Mouse (Mus musculus) heart, embryonic 12.5 days (tissue): ENCODE results near the gene Prpf31. TPM values are rescaled to one million over a fixed set of nuclear protein-coding genes. Genes with fewer than 3 reads are reported as not detected.
A peak's percentile ranks its signal among the peaks of the same experiment; 100 is the strongest.

Source experiments
- ATAC-seq: fragments of 200-750 bp; cut with Nextera tagmentation; 2 replicates; pipeline ENCODE4 v1.8.0; 2017; ENCODE audit warnings: moderate TSS enrichment, moderate library complexity; ENCODE audit not compliant: insufficient number of reproducible peaks, low FRiP score
- H3K27ac ChIP-seq: fragments of 300-500 bp; sonication (generic); 2 replicates; pipeline ENCODE4 v1.5.1; 2016; ENCODE audit warnings: mild to moderate bottlenecking, moderate library complexity; ENCODE audit not compliant: poor library complexity, severe bottlenecking
- H3K27me3 ChIP-seq: fragments of 300-500 bp; sonication (generic); replicated peaks from 2 replicates; pipeline ENCODE4 v1.6.1; 2016; ENCODE audit warnings: mild to moderate bottlenecking, moderate library complexity
- H3K36me3 ChIP-seq: fragments of 300-500 bp; sonication (generic); 2 replicates; pipeline ENCODE4 v1.6.1; 2016; ENCODE audit warnings: mild to moderate bottlenecking, moderate library complexity
- H3K4me1 ChIP-seq: fragments of 300-500 bp; sonication (generic); replicated peaks from 2 replicates; pipeline ENCODE4 v1.6.1; 2016; ENCODE audit warnings: mild to moderate bottlenecking
- H3K4me2 ChIP-seq: fragments of 300-500 bp; sonication (generic); 2 replicates; pipeline ENCODE4 v1.6.1; 2016; ENCODE audit warnings: mild to moderate bottlenecking, moderate library complexity
- H3K4me3 ChIP-seq: fragments of 300-500 bp; sonication (generic); 2 replicates; pipeline ENCODE4 v1.5.1; 2016; ENCODE audit warnings: mild to moderate bottlenecking
- H3K9ac ChIP-seq: fragments of 300-500 bp; sonication (generic); 2 replicates; pipeline ENCODE4 v1.6.1; 2016; ENCODE audit warnings: mild to moderate bottlenecking, moderate library complexity
- H3K9me3 ChIP-seq: fragments of 300-500 bp; sonication (generic); replicated peaks from 2 replicates; pipeline ENCODE4 v1.6.1; 2016; ENCODE audit warnings: mild to moderate bottlenecking, moderate library complexity
- WGBS: fragments of 180-500 bp; shearing (Covaris S2); methylation state at CpG from one replicate; pipeline ENCODE4 v1.1.7; 2016; 5-methylcytosine and 5-hydroxymethylcytosine counted together
- microRNA-seq: library from miRNA; unstranded; fragments of <30 nt; microRNA quantifications from one replicate; pipeline ENCODE4, GENCODE M21; 2017
- polyA plus RNA-seq: library from polyadenylated mRNA; unstranded; fragments of >200 nt; fragmentation: Nextera tagmentation; extraction: Ambion mirVana; gene quantifications from 2 replicates; pipeline ENCODE4 v1.2.1, GENCODE M21; 2016

Prpf31 gene
- polyA plus RNA-seq, 1 experiment from 2014 or later: 63.7 TPM

DNA sequence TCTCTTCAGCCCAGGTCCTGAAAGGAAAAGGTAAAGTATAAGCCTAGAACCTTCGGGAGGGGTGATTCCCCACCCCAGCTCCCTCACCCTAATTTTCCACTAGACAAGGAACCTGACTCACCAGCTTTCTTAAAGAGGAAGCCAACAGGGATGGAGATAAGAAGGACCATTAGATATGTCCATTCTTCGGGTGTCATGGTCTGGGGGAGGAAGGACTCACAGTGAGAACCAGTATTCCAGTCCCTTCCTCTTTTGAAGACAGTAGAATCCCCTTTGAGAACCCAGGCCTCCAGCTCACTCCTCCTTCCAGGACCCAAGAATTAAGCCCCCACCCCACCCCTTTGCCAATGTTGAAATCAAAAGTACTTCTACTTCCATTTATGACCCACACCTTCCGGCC lies 62.1 kb downstream of the Prpf31 start:
- Histone ChIP-seq H3K27ac (no peak overlapping the region), H3K27me3 (no peaks in the 10 kb centered on the region), H3K4me2 (peak overlapping the region; percentile 78), H3K4me1 (peaks cover 24% of the 10 kb centered on the region), H3K4me3 (peak overlapping the region; percentile 73), H3K36me3 (peaks cover 31% of the 10 kb centered on the region), H3K9ac (peak overlapping the region; percentile 88), H3K9me3 (no peaks in the 10 kb centered on the region)
- no peak for ATAC-seq
- 37% methylated on average over 3 of the region's 3 CpGs for WGBS

Small RNA genes lying within 50 kb of the gene (microRNA-seq; reads per million reads assigned to microRNA genes)
- not detected for gene Gm25100
- gene Mir3572: 3.8 reads per million, percentile 12 among the genes with 10 or more reads in this experiment

Other genes starting within 250 kb of the Prpf31 start
- gene Cacng8, start 239.3 kb upstream of the Prpf31 start, polyA plus RNA-seq: 1.6 and 1.9 TPM in 2 replicates
- 23.1 and 23.5 TPM in 2 replicates for gene Cacng6, start 205.8 kb upstream of the Prpf31 start, polyA plus RNA-seq
- not detected in 2 replicates for gene Tarm1, start 127.4 kb upstream of the Prpf31 start, polyA plus RNA-seq
- gene Oscar, start 13.8 kb upstream of the Prpf31 start, polyA plus RNA-seq: 0.09 and 0.23 TPM in 2 replicates
- gene Ndufa3, start 12.6 kb upstream of the Prpf31 start, polyA plus RNA-seq: 550 and 560 TPM in 2 replicates
- gene Tfpt, start 56 bp upstream of the Prpf31 start, polyA plus RNA-seq: 18.6 and 19.8 TPM in 2 replicates
- 35.8 and 41.9 TPM in 2 replicates for gene Cnot3, start 15.3 kb downstream of the Prpf31 start, polyA plus RNA-seq
- gene Leng1, start 35.9 kb downstream of the Prpf31 start, polyA plus RNA-seq: 20.5 and 21.4 TPM in 2 replicates
- 4.4 and 4.6 TPM in 2 replicates for gene Tmc4, start 47.6 kb downstream of the Prpf31 start, polyA plus RNA-seq
- 206 and 218 TPM in 2 replicates for gene Tsen34, start 62.9 kb downstream of the Prpf31 start, polyA plus RNA-seq
- gene Mboat7, start 63.5 kb downstream of the Prpf31 start, polyA plus RNA-seq: 40.7 TPM in 2 replicates
- 866 and 893 TPM in 2 replicates for gene Rps9, start 74.0 kb downstream of the Prpf31 start, polyA plus RNA-seq
- 0.04 and 0.12 TPM in 2 replicates for gene Pirb, start 90.4 kb downstream of the Prpf31 start, polyA plus RNA-seq
- not detected in 2 replicates for gene Gm15448, start 195.7 kb downstream of the Prpf31 start, polyA plus RNA-seq
- gene Pira2, start 215.1 kb downstream of the Prpf31 start, polyA plus RNA-seq: not detected in 2 replicates